Mouse (Mus musculus) CD4-positive, CD25-positive, alpha-beta regulatory T cell, adult 9 weeks (primary cell): Measurements from ENCODE around the gene March2. TPM values are rescaled to one million over a fixed set of nuclear protein-coding genes. Genes with fewer than 3 reads are reported as not detected.

ENCODE experiments used
- polyA plus RNA-seq: library from polyadenylated mRNA; unstranded; fragments of 100-300 nt; shearing (Covaris generic); gene quantifications from one replicate; pipeline ENCODE4 v1.2.1, GENCODE M21; 2017

The March2 gene
- polyA plus RNA-seq: 33.3 TPM

GRCm38 (mm10) chr17:33718384-33718881 lies at the start of gene March2:
Gene March2 (minus strand): TSS chr17:33718670.

GRCm38 (mm10) chr17:33760255-33761165 lies 42.0 kb upstream of the March2 start, which contains the start of gene Rab11b:
Gene Rab11b (minus strand): TSS chr17:33760530.

DNA sequence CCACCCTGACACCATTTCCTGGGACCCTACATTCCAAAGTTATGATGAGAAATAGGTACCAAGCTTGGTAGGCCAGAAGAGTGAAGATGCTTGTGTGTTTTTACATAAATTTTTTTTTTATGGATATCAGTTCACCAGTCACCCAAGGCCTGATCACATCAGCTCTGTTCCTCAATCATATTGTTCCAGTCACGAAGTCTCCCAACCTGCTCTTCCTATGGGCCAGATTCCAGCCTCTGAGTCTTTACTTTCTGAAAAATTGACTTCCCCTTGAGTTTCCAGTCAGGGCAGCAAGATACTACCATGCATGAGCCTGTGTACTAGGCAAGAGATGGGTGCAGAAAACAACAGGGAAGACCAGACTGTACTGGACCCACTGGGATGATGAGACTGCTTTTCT lies 31.7 kb downstream of the March2 start, which contains the start of gene Hnrnpm:
Gene Hnrnpm (minus strand): TSS at position 101 of the 400 bp plus-strand sequence.

GRCm38 (mm10) chr17:33637516-33638276 lies 80.8 kb downstream of the March2 start, which contains the start of gene Pram1:
Gene Pram1 (plus strand): TSS chr17:33638056.

Other genes with a start within 250 kb of the March2 start
- 134 TPM for gene Adamts10, start 194.5 kb downstream of the March2 start, polyA plus RNA-seq
- gene Myo1f, start 163.0 kb downstream of the March2 start, polyA plus RNA-seq: 63.4 TPM
- gene Zfp414, start 89.6 kb downstream of the March2 start, polyA plus RNA-seq: 82.5 TPM
- 2.5 TPM for gene Pram1, start 80.6 kb downstream of the March2 start, polyA plus RNA-seq
- gene Hnrnpm, start 31.8 kb downstream of the March2 start, polyA plus RNA-seq: 352 TPM
- 331 TPM for gene Rab11b, start 41.9 kb upstream of the March2 start, polyA plus RNA-seq
- gene Angptl4, start 63.2 kb upstream of the March2 start, polyA plus RNA-seq: 3.4 TPM
- 3.2 TPM for gene Kank3, start 91.8 kb upstream of the March2 start, polyA plus RNA-seq
- 1,412 TPM for gene Rps28, start 105.9 kb upstream of the March2 start, polyA plus RNA-seq
- gene Ndufa7, start 105.9 kb upstream of the March2 start, polyA plus RNA-seq: 422 TPM
- 26.2 TPM for gene Cd320, start 124.4 kb upstream of the March2 start, polyA plus RNA-seq
- not detected for gene Gm7029, start 155.2 kb upstream of the March2 start, polyA plus RNA-seq
- gene Kifc1, start 172.0 kb upstream of the March2 start, polyA plus RNA-seq: 5.5 TPM
- gene Platr17, start 186.5 kb upstream of the March2 start, polyA plus RNA-seq: 4.0 TPM
- 143 TPM for gene Daxx, start 190.7 kb upstream of the March2 start, polyA plus RNA-seq
- 701 TPM for gene Tapbp, start 197.2 kb upstream of the March2 start, polyA plus RNA-seq
- gene Zbtb22, start 197.2 kb upstream of the March2 start, polyA plus RNA-seq: 23.0 TPM
- 107 TPM for gene Rgl2, start 210.9 kb upstream of the March2 start, polyA plus RNA-seq
- gene Pfdn6, start 221.7 kb upstream of the March2 start, polyA plus RNA-seq: 152 TPM
- gene Wdr46, start 222.0 kb upstream of the March2 start, polyA plus RNA-seq: 76.0 TPM
- gene B3galt4, start 232.8 kb upstream of the March2 start, polyA plus RNA-seq: 46.4 TPM
- gene Vps52, start 237.1 kb upstream of the March2 start, polyA plus RNA-seq: 90.1 TPM
- gene Rps18, start 237.3 kb upstream of the March2 start, polyA plus RNA-seq: 3,509 TPM